Mouse (Mus musculus): Measurements from ENCODE around the gene Emx2. TPM values are rescaled to one million over a fixed set of nuclear protein-coding genes. Genes with fewer than 3 reads are reported as not detected.

The Emx2 gene
- total RNA-seq (2017), result not detected in 2 replicates

GRCm38 (mm10) chr19:59457951-59458742, at the start of gene Emx2:
Gene Emx2 (plus strand): TSS chr19:59458372.
- ATAC-seq (replicated peaks; ENCODE audit: low read depth, poor library complexity, severe bottlenecking), result no peak

- no peak for ATAC-seq (replicated peaks; ENCODE audit: low read depth, poor library complexity, severe bottlenecking)
Measured at GRCm38 (mm10) chr19:59414128-59414527, 44.0 kb upstream of the Emx2 start.

GRCm38 (mm10) chr19:59418024-59418423, 40.1 kb upstream of the Emx2 start:
- ATAC-seq (replicated peaks; ENCODE audit: low read depth, poor library complexity, severe bottlenecking), result peak; percentile 98

GRCm38 (mm10) chr19:59418671-59419070, 39.5 kb upstream of the Emx2 start:
- no peak for ATAC-seq (replicated peaks; ENCODE audit: low read depth, poor library complexity, severe bottlenecking)

- ATAC-seq (replicated peaks; ENCODE audit: low read depth, poor library complexity, severe bottlenecking), result no peak
Measured at GRCm38 (mm10) chr19:59422393-59422792, 35.8 kb upstream of the Emx2 start.

- no peak for ATAC-seq (replicated peaks; ENCODE audit: low read depth, poor library complexity, severe bottlenecking)
Measured at GRCm38 (mm10) chr19:59423685-59424084, 34.5 kb upstream of the Emx2 start.

- ATAC-seq (replicated peaks; ENCODE audit: low read depth, poor library complexity, severe bottlenecking), result no peak
Measured at GRCm38 (mm10) chr19:59424975-59425374, 33.2 kb upstream of the Emx2 start.

- ATAC-seq (replicated peaks; ENCODE audit: low read depth, poor library complexity, severe bottlenecking), result no peak
Measured at GRCm38 (mm10) chr19:59432286-59432685, 25.9 kb upstream of the Emx2 start.

- ATAC-seq (replicated peaks; ENCODE audit: low read depth, poor library complexity, severe bottlenecking), result no peak
Measured at GRCm38 (mm10) chr19:59450561-59451135, 7.5 kb upstream of the Emx2 start.

GRCm38 (mm10) chr19:59451441-59451951, 6.7 kb upstream of the Emx2 start:
- ATAC-seq (replicated peaks; ENCODE audit: low read depth, poor library complexity, severe bottlenecking), result 0 out of 2 replicates have a peak, but pooled peaks have one; percentile 18

- ATAC-seq (replicated peaks; ENCODE audit: low read depth, poor library complexity, severe bottlenecking), result no peak
Measured at GRCm38 (mm10) chr19:59452321-59452720, 5.9 kb upstream of the Emx2 start.

- no peak for ATAC-seq (replicated peaks; ENCODE audit: low read depth, poor library complexity, severe bottlenecking)
Measured at GRCm38 (mm10) chr19:59453591-59453990, 4.6 kb upstream of the Emx2 start.

- peak; percentile 67 for ATAC-seq (replicated peaks; ENCODE audit: low read depth, poor library complexity, severe bottlenecking)
Measured at GRCm38 (mm10) chr19:59454196-59454595, 4.0 kb upstream of the Emx2 start.

GRCm38 (mm10) chr19:59455671-59456070, 2.5 kb upstream of the Emx2 start:
- peak; percentile 27 for ATAC-seq (replicated peaks; ENCODE audit: low read depth, poor library complexity, severe bottlenecking)

- no peak for ATAC-seq (replicated peaks; ENCODE audit: low read depth, poor library complexity, severe bottlenecking)
Measured at GRCm38 (mm10) chr19:59457011-59457945, 894 bp upstream of the Emx2 start.

GRCm38 (mm10) chr19:59458743-59459135, 567 bp downstream of the Emx2 start:
- no peak for ATAC-seq (replicated peaks; ENCODE audit: low read depth, poor library complexity, severe bottlenecking)

- no peak for ATAC-seq (replicated peaks; ENCODE audit: low read depth, poor library complexity, severe bottlenecking)
Measured at GRCm38 (mm10) chr19:59459158-59459781, 1.1 kb downstream of the Emx2 start.

- ATAC-seq (replicated peaks; ENCODE audit: low read depth, poor library complexity, severe bottlenecking), result no peak
Measured at GRCm38 (mm10) chr19:59459811-59460241, 1.7 kb downstream of the Emx2 start.

GRCm38 (mm10) chr19:59460328-59461115, 2.4 kb downstream of the Emx2 start:
- ATAC-seq (replicated peaks; ENCODE audit: low read depth, poor library complexity, severe bottlenecking), result peak; percentile 53

All from common myeloid progenitor, adult 5-6 weeks (primary cell).